Mouse (Mus musculus) left cerebral cortex, postnatal 10 days (tissue): ENCODE data around the gene Mycbp2. TPM values are rescaled to one million over a fixed set of nuclear protein-coding genes. Genes with fewer than 3 reads are reported as not detected.
A peak's percentile ranks its signal among the peaks of the same experiment; 100 is the strongest.

Experiments used
- DNase-seq, 2 experiments: peaks; one replicate each; pipeline ENCODE4 v3.0.0; 2021 to 2022; ENCODE audit warnings: low spot score in 2 of 2, mixed read lengths in 1 of 2; ENCODE audit errors: extremely low spot score in 1 of 2
- intact Hi-C: fragments of 180-260 bp; cut with DNase I; formaldehyde crosslinking; loops from one replicate; pipeline ENCODE4 v1.15.1; 2025
- total RNA-seq, 2 experiments: library from RNA; stranded (reverse); gene quantifications; 2 replicates each; pipeline ENCODE4 v1.2.3; 2021

Gene Mycbp2
- total RNA-seq, 2 experiments from 2014 or later: 165 to 170 TPM

GRCm38 (mm10) chr14:103087846-103088245 lies 258.8 kb downstream of the Mycbp2 start:
- no peak for DNase-seq
- intact Hi-C loops: no loop called here

GRCm38 (mm10) chr14:103086671-103087324 lies 259.8 kb downstream of the Mycbp2 start:
- intact Hi-C loops: no loop called here
- DNase-seq: no peak

GRCm38 (mm10) chr14:103085840-103086533 lies 260.6 kb downstream of the Mycbp2 start:
- no peak for DNase-seq
- intact Hi-C loops: no loop called here

GRCm38 (mm10) chr14:103079209-103079977 lies 267.2 kb downstream of the Mycbp2 start:
- intact Hi-C loops: loop anchor here (10.0 kb wide), 1 partner anchor 455 kb away; no protein-coding TSS in a partner anchor
- no peak for DNase-seq

- intact Hi-C loops: loop anchor here (10.0 kb wide), 1 partner anchor 457 kb away; no protein-coding TSS in a partner anchor
These were observed 268.4 kb downstream of the Mycbp2 start for GRCm38 (mm10) chr14:103078006-103078912.

GRCm38 (mm10) chr14:103077272-103078005 lies 269.2 kb downstream of the Mycbp2 start:
- DNase-seq: no peak
- intact Hi-C loops: loop anchor here (10.0 kb wide), 1 partner anchor 457 kb away; no protein-coding TSS in a partner anchor

More at GRCm38 (mm10) chr14:103078006-103078912, 268.4 kb downstream of the Mycbp2 start:
- no peak for DNase-seq

GRCm38 (mm10) chr14:103075166-103075565 lies 271.4 kb downstream of the Mycbp2 start:
- no peak for DNase-seq
- intact Hi-C loops: loop anchor here (10.0 kb wide), 1 partner anchor 460 kb away; no protein-coding TSS in a partner anchor

GRCm38 (mm10) chr14:103073825-103074224 lies 272.8 kb downstream of the Mycbp2 start:
- intact Hi-C loops: loop anchor here (10.0 kb wide), 1 partner anchor 461 kb away; no protein-coding TSS in a partner anchor
- no peak for DNase-seq

GRCm38 (mm10) chr14:103072731-103073130 lies 273.9 kb downstream of the Mycbp2 start:
- intact Hi-C loops: loop anchor here (10.0 kb wide), 1 partner anchor 462 kb away; no protein-coding TSS in a partner anchor
- no peak for DNase-seq

GRCm38 (mm10) chr14:103071471-103071870 lies 275.1 kb downstream of the Mycbp2 start:
- intact Hi-C loops: loop anchor here (10.0 kb wide), 1 partner anchor 463 kb away; no protein-coding TSS in a partner anchor
- no peak for DNase-seq

- no peak for DNase-seq
- intact Hi-C loops: loop anchor here (10.0 kb wide), 1 partner anchor 464 kb away; no protein-coding TSS in a partner anchor
These were observed 275.8 kb downstream of the Mycbp2 start for GRCm38 (mm10) chr14:103070790-103071189.

- intact Hi-C loops: loop anchor here (10.0 kb wide), 1 partner anchor 465 kb away; no protein-coding TSS in a partner anchor
- peak; percentile 79 to 97 for DNase-seq
These were observed 276.6 kb downstream of the Mycbp2 start, which contains the start of gene Cln5 for GRCm38 (mm10) chr14:103069864-103070611. Gene Cln5, plus strand, starts transcription at chr14:103070216.

- intact Hi-C loops: no loop called here
- no peak for DNase-seq
These were observed 277.1 kb downstream of the Mycbp2 start for GRCm38 (mm10) chr14:103069465-103069863.

GRCm38 (mm10) chr14:103065294-103066167 lies 281.1 kb downstream of the Mycbp2 start:
- DNase-seq: peak; percentile 58 to 71
- intact Hi-C loops: no loop called here
